Mouse (Mus musculus) MN1 (cell line): ENCODE measurements at regions not wholly inside any gene's neighbourhood (a gene's known extent, or its start where the extent isn't known, plus 50 kb on each side); places are given as distances from the start of the nearest gene placed in this dataset.

Experiments used
- DNase-seq: peaks from one replicate; pipeline ENCODE4 v3.0.0-alpha.2; 2016; ENCODE audit warnings: low spot score

- no peak for DNase-seq
Measured at GRCm38 (mm10) chr9:113421121-113421520, 286.9 kb downstream of the Pdcd6ip start.

GRCm38 (mm10) chr9:113419801-113420200 is 288.3 kb downstream of the Pdcd6ip start:
- no peak for DNase-seq

GRCm38 (mm10) chr9:113417106-113417505 is 291.0 kb downstream of the Pdcd6ip start:
- no peak for DNase-seq

- DNase-seq, result no peak
Measured at GRCm38 (mm10) chr9:113415511-113415931, 292.5 kb downstream of the Pdcd6ip start.

GRCm38 (mm10) chr9:113414690-113415089 is 293.4 kb downstream of the Pdcd6ip start:
- DNase-seq, result no peak

- DNase-seq, result no peak
Measured at GRCm38 (mm10) chr9:113413851-113414250, 294.2 kb downstream of the Pdcd6ip start.

GRCm38 (mm10) chr9:113411638-113412037 is 296.4 kb downstream of the Pdcd6ip start:
- no peak for DNase-seq

- no peak for DNase-seq
Measured at GRCm38 (mm10) chr9:113408521-113408920, 299.5 kb downstream of the Pdcd6ip start.

GRCm38 (mm10) chr9:113394320-113394719 is 313.7 kb downstream of the Pdcd6ip start:
- no peak for DNase-seq

GRCm38 (mm10) chr9:113387356-113387755 is 320.7 kb downstream of the Pdcd6ip start:
- DNase-seq, result no peak

GRCm38 (mm10) chr9:113381591-113382110 is 326.4 kb downstream of the Pdcd6ip start:
- no peak for DNase-seq

- DNase-seq, result no peak
Measured at GRCm38 (mm10) chr9:113380408-113381129, 327.5 kb downstream of the Pdcd6ip start.

GRCm38 (mm10) chr9:113378525-113378924 is 329.5 kb downstream of the Pdcd6ip start:
- no peak for DNase-seq

GRCm38 (mm10) chr9:113371718-113372306 is 336.2 kb downstream of the Pdcd6ip start:
- no peak for DNase-seq

- DNase-seq, result no peak
Measured at GRCm38 (mm10) chr9:113347942-113348341, 360.1 kb downstream of the Pdcd6ip start.

GRCm38 (mm10) chr9:113346531-113346930 is 361.5 kb downstream of the Pdcd6ip start:
- DNase-seq, result peak; percentile 33

GRCm38 (mm10) chr9:113342131-113342530 is 365.9 kb downstream of the Pdcd6ip start:
- DNase-seq, result no peak

GRCm38 (mm10) chr9:113340838-113341237 is 367.2 kb downstream of the Pdcd6ip start:
- no peak for DNase-seq

- no peak for DNase-seq
Measured at GRCm38 (mm10) chr9:113340036-113340435, 368.0 kb downstream of the Pdcd6ip start.

- DNase-seq, result no peak
Measured at GRCm38 (mm10) chr9:113324489-113324888, 383.6 kb downstream of the Pdcd6ip start.

GRCm38 (mm10) chr9:113309707-113310574 is 398.1 kb downstream of the Pdcd6ip start:
- no peak for DNase-seq

- no peak for DNase-seq
Measured at GRCm38 (mm10) chr9:113305761-113306160, 402.3 kb downstream of the Pdcd6ip start.
